Mouse (Mus musculus): ENCODE results near the gene P2ry4. TPM values are rescaled to one million over a fixed set of nuclear protein-coding genes. Genes with fewer than 3 reads are reported as not detected.

P2ry4 gene
- polyA plus RNA-seq, 1 experiment from 2014 or later = not detected

DNA sequence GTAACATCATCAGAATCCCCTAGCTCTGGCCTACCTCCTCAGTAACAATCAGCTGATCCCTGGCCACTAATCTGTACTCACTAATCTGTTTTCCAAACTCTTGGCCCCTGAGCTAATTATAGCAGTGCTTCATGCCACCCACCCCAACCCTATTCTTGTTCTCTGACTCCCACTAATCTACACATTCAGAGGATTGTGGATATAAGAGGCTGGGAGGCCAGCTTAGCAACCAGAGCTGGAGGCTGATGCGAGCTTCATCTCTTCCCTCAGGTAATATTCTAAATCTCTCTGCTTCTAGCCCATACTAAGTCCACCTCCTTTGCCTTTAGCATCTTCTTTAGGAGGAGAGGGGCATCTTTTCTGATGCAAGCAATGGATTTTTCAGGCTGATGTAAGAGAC lies 10.6 kb upstream of the P2ry4 start, which contains the start of gene Arr3:
Arr3 (plus strand) TSS at position 184 of the 400 bp plus-strand sequence.
- H3K4me2 ChIP-seq = no peak within 1 kb of the TSS
- H3K36me3 ChIP-seq (ENCODE audit: control insufficient read depth, insufficient read depth, low read length) = no peaks in the 10 kb centered on the region
- no peak within 1 kb of the TSS for H3K9ac ChIP-seq (ENCODE audit: low read length)
- DNase-seq (ENCODE audit: low spot score, missing footprints) (no peak), ATAC-seq (ENCODE audit: low FRiP score) (no peak)
- H3K4me1 ChIP-seq (ENCODE audit: control insufficient read depth, insufficient read depth, low read length) = no peaks in the 10 kb centered on the region
- H3K4me3 ChIP-seq (ENCODE audit: low read depth, low read length) = no peak within 1 kb of the TSS
- H3K27ac ChIP-seq (ENCODE audit: low read depth, low read length) = no peak within 1 kb of the TSS
- WGBS = 63% methylated on average over 1 of the region's 1 CpGs
- H3K9me3 ChIP-seq (ENCODE audit: control insufficient read depth, low read length) = no peaks in the 10 kb centered on the region
- peaks cover 2% of the 10 kb centered on the region; the same call in 1 of the 2 replicates for H3K27me3 ChIP-seq (ENCODE audit: control insufficient read depth, insufficient read depth, low read length)

- no peak overlapping the region for H3K27ac ChIP-seq (ENCODE audit: low read depth, low read length)
- ATAC-seq (ENCODE audit: low FRiP score) = no peak
- no peaks in the 10 kb centered on the region for H3K36me3 ChIP-seq (ENCODE audit: control insufficient read depth, insufficient read depth, low read length)
- H3K4me2 ChIP-seq = no peak overlapping the region
- DNase-seq (ENCODE audit: low spot score, missing footprints) = no peak
- WGBS = 77% methylated on average over 4 of the region's 4 CpGs
- no peak overlapping the region for H3K4me3 ChIP-seq (ENCODE audit: low read depth, low read length)
- peaks cover 2% of the 10 kb centered on the region for H3K27me3 ChIP-seq (ENCODE audit: control insufficient read depth, insufficient read depth, low read length)
- H3K9ac ChIP-seq (ENCODE audit: low read length) = no peak overlapping the region
- no peaks in the 10 kb centered on the region for H3K4me1 ChIP-seq (ENCODE audit: control insufficient read depth, insufficient read depth, low read length)
- H3K9me3 ChIP-seq (ENCODE audit: control insufficient read depth, low read length) = no peaks in the 10 kb centered on the region
These were observed 5.1 kb upstream of the P2ry4 start for GRCm38 (mm10) chrX:100599755-100600154.

DNA sequence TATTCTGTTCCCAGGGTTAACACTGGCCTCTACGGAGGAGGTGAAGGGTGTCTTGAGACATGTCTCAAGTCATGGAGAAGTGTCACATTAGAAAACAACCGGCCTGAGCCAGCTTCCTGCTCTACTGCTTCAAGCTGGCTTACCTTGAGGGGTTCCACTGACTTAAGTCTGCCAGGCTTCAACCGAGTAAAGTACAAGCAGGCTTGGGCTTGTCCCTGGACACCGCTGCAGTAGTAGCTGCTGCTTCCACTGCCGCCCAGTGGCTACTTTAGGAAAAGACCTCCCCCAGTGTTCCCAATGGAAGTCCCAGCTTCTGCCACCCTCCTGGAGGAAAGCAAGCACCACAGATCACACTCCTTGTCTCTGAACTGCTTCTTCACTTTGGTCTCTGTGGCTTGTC lies 2.8 kb upstream of the P2ry4 start:
- Histone ChIP-seq H3K27me3 (ENCODE audit: control insufficient read depth, insufficient read depth, low read length) (peaks cover 3% of the 10 kb centered on the region), H3K9ac (ENCODE audit: low read length) (no peak overlapping the region), H3K4me2 (no peak overlapping the region), H3K36me3 (ENCODE audit: control insufficient read depth, insufficient read depth, low read length) (no peaks in the 10 kb centered on the region), H3K27ac (ENCODE audit: low read depth, low read length) (no peak overlapping the region), H3K4me3 (ENCODE audit: low read depth, low read length) (no peak overlapping the region), H3K9me3 (ENCODE audit: control insufficient read depth, low read length) (no peaks in the 10 kb centered on the region), H3K4me1 (ENCODE audit: control insufficient read depth, insufficient read depth, low read length) (no peaks in the 10 kb centered on the region)
- WGBS = 29% methylated on average over 5 of the region's 5 CpGs
- DNase-seq (ENCODE audit: low spot score, missing footprints) (peak; percentile 85), ATAC-seq (ENCODE audit: low FRiP score) (0 out of 2 replicates have a peak, but pooled peaks have one; percentile 48)

DNA sequence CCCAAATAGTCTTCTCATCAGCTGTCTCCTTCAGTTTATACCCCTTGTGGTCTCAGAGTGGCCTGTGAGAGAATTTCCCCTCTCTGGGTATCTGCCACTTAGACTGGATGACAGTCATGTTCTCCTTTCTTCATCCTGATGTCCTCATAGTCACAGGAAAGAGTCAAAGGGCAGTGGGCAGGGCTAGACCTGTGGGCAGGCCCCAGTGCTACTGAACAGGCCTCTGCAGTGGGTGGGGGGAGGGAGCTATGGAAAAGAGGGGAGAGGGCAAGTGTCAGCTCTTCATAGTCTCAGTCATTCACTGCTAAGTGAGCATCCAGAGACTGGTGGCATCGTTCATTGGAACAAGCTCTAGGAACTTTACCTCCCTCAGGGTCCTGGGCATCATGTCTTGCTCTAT lies 22.7 kb downstream of the P2ry4 start, which contains the start of gene Awat1:
Awat1 (plus strand) TSS at position 301 of the 400 bp plus-strand sequence.
- Histone ChIP-seq H3K4me3 (ENCODE audit: low read depth, low read length) (no peak within 1 kb of the TSS), H3K9me3 (ENCODE audit: control insufficient read depth, low read length) (no peaks in the 10 kb centered on the region), H3K27ac (ENCODE audit: low read depth, low read length) (no peak within 1 kb of the TSS), H3K4me1 (ENCODE audit: control insufficient read depth, insufficient read depth, low read length) (no peaks in the 10 kb centered on the region), H3K9ac (ENCODE audit: low read length) (no peak within 1 kb of the TSS), H3K27me3 (ENCODE audit: control insufficient read depth, insufficient read depth, low read length) (no peaks in the 10 kb centered on the region), H3K4me2 (no peak within 1 kb of the TSS), H3K36me3 (ENCODE audit: control insufficient read depth, insufficient read depth, low read length) (no peaks in the 10 kb centered on the region)
- DNase-seq (ENCODE audit: low spot score, missing footprints) (no peak), ATAC-seq (ENCODE audit: low FRiP score) (no peak)
- WGBS = 81% methylated on average over 1 of the region's 1 CpGs

- WGBS = 83% methylated on average over 3 of the region's 3 CpGs
- DNase-seq (ENCODE audit: low spot score, missing footprints) (no peak), ATAC-seq (ENCODE audit: low FRiP score) (no peak)
- Histone ChIP-seq H3K4me3 (ENCODE audit: low read depth, low read length) (no peak overlapping the region), H3K4me1 (ENCODE audit: control insufficient read depth, insufficient read depth, low read length) (no peaks in the 10 kb centered on the region), H3K9me3 (ENCODE audit: control insufficient read depth, low read length) (no peaks in the 10 kb centered on the region), H3K4me2 (no peak overlapping the region), H3K36me3 (ENCODE audit: control insufficient read depth, insufficient read depth, low read length) (no peaks in the 10 kb centered on the region), H3K27me3 (ENCODE audit: control insufficient read depth, insufficient read depth, low read length) (peaks cover 3% of the 10 kb centered on the region; the same call in 1 of the 2 replicates), H3K27ac (ENCODE audit: low read depth, low read length) (no peak overlapping the region), H3K9ac (ENCODE audit: low read length) (no peak overlapping the region)
These were observed 29.0 kb downstream of the P2ry4 start for GRCm38 (mm10) chrX:100565696-100566095.

GRCm38 (mm10) chrX:100556026-100556425 lies 38.6 kb downstream of the P2ry4 start:
- H3K4me1 ChIP-seq (ENCODE audit: control insufficient read depth, insufficient read depth, low read length) = no peaks in the 10 kb centered on the region
- DNase-seq (ENCODE audit: low spot score, missing footprints) = no peak
- H3K9ac ChIP-seq (ENCODE audit: low read length) = no peak overlapping the region
- no peak overlapping the region for H3K4me3 ChIP-seq (ENCODE audit: low read depth, low read length)
- no peak overlapping the region for H3K4me2 ChIP-seq
- H3K27me3 ChIP-seq (ENCODE audit: control insufficient read depth, insufficient read depth, low read length) = no peaks in the 10 kb centered on the region
- no peaks in the 10 kb centered on the region for H3K36me3 ChIP-seq (ENCODE audit: control insufficient read depth, insufficient read depth, low read length)
- 81% methylated on average over 3 of the region's 3 CpGs for WGBS
- H3K27ac ChIP-seq (ENCODE audit: low read depth, low read length) = no peak overlapping the region
- ATAC-seq (ENCODE audit: low FRiP score) = no peak
- H3K9me3 ChIP-seq (ENCODE audit: control insufficient read depth, low read length) = no peaks in the 10 kb centered on the region

Other genes with a start within 250 kb of the P2ry4 start
- gene Otud6a, start 165.9 kb downstream of the P2ry4 start, polyA plus RNA-seq (2014; fragmentation: Nextera tagmentation; extraction: Ambion mirVana) = not detected in 2 replicates
- gene Awat2, start 152.2 kb downstream of the P2ry4 start, polyA plus RNA-seq (2014; fragmentation: Nextera tagmentation; extraction: Ambion mirVana) = 0.39 and 0.40 TPM in 2 replicates
- 43.1 and 43.7 TPM in 2 replicates for gene Igbp1, start 100.6 kb downstream of the P2ry4 start, polyA plus RNA-seq (2014; fragmentation: Nextera tagmentation; extraction: Ambion mirVana)
- gene Dgat2l6, start 70.0 kb downstream of the P2ry4 start, polyA plus RNA-seq (2014; fragmentation: Nextera tagmentation; extraction: Ambion mirVana) = not detected in 2 replicates
- gene Awat1, start 22.6 kb downstream of the P2ry4 start, polyA plus RNA-seq (2014; fragmentation: Nextera tagmentation; extraction: Ambion mirVana) = not detected in 2 replicates
- gene Arr3, start 10.6 kb upstream of the P2ry4 start, polyA plus RNA-seq (2014; fragmentation: Nextera tagmentation; extraction: Ambion mirVana) = not detected in 2 replicates
- 52.3 and 58.7 TPM in 2 replicates for gene Kif4, start 30.9 kb upstream of the P2ry4 start, polyA plus RNA-seq (2014; fragmentation: Nextera tagmentation; extraction: Ambion mirVana)
- gene Pdzd11, start 31.7 kb upstream of the P2ry4 start, polyA plus RNA-seq (2014; fragmentation: Nextera tagmentation; extraction: Ambion mirVana) = 148 and 161 TPM in 2 replicates
- gene Gdpd2, start 135.0 kb upstream of the P2ry4 start, polyA plus RNA-seq (2014; fragmentation: Nextera tagmentation; extraction: Ambion mirVana) = 13.7 and 19.7 TPM in 2 replicates
- gene Dlg3, start 172.9 kb upstream of the P2ry4 start, polyA plus RNA-seq (2014; fragmentation: Nextera tagmentation; extraction: Ambion mirVana) = 7.5 and 9.7 TPM in 2 replicates

Measured in midbrain, embryonic 11.5 days (tissue).